Mouse (Mus musculus) yolk sac, embryonic 10.5 days (tissue): ENCODE measurements at regions not wholly inside any gene's neighbourhood (a gene's known extent, or its start where the extent isn't known, plus 50 kb on each side); places are given as distances from the start of the nearest gene placed in this dataset.

ENCODE experiments used
- DNase-seq: peaks from one replicate; pipeline ENCODE4 v3.0.0-alpha.2; 2017; ENCODE audit warnings: low spot score

- DNase-seq, result no peak
Measured at GRCm38 (mm10) chr1:77748483-77749465, 233.9 kb upstream of the Epha4 start.

- no peak for DNase-seq
Measured at GRCm38 (mm10) chr1:77732099-77732498, 217.2 kb upstream of the Epha4 start.

GRCm38 (mm10) chr1:77727561-77727960, 212.7 kb upstream of the Epha4 start:
- DNase-seq, result no peak

- no peak for DNase-seq
Measured at GRCm38 (mm10) chr1:77723246-77723645, 208.4 kb upstream of the Epha4 start.

- no peak for DNase-seq
Measured at GRCm38 (mm10) chr1:77720859-77721258, 206.0 kb upstream of the Epha4 start.

- no peak for DNase-seq
Measured at GRCm38 (mm10) chr1:77713001-77713400, 198.1 kb upstream of the Epha4 start.

GRCm38 (mm10) chr1:77708202-77709020, 193.5 kb upstream of the Epha4 start:
- DNase-seq, result no peak

- no peak for DNase-seq
Measured at GRCm38 (mm10) chr1:77695228-77696018, 180.5 kb upstream of the Epha4 start.

GRCm38 (mm10) chr1:77663345-77663744, 148.5 kb upstream of the Epha4 start:
- peak; percentile 2 for DNase-seq

GRCm38 (mm10) chr1:77660436-77660835, 145.5 kb upstream of the Epha4 start:
- no peak for DNase-seq

- DNase-seq, result no peak
Measured at GRCm38 (mm10) chr1:77637025-77637424, 122.1 kb upstream of the Epha4 start.

- DNase-seq, result no peak
Measured at GRCm38 (mm10) chr1:77629496-77630281, 114.8 kb upstream of the Epha4 start.

- DNase-seq, result no peak
Measured at GRCm38 (mm10) chr1:77628861-77629260, 114.0 kb upstream of the Epha4 start.

GRCm38 (mm10) chr1:77617490-77617889, 102.6 kb upstream of the Epha4 start:
- no peak for DNase-seq

- no peak for DNase-seq
Measured at GRCm38 (mm10) chr1:77600509-77600908, 85.6 kb upstream of the Epha4 start.

GRCm38 (mm10) chr1:77592649-77593048, 77.8 kb upstream of the Epha4 start:
- no peak for DNase-seq

GRCm38 (mm10) chr1:77592248-77592647, 77.4 kb upstream of the Epha4 start:
- DNase-seq, result no peak

- DNase-seq, result no peak
Measured at GRCm38 (mm10) chr1:77589423-77589822, 74.5 kb upstream of the Epha4 start.

- no peak for DNase-seq
Measured at GRCm38 (mm10) chr1:77585520-77585919, 70.6 kb upstream of the Epha4 start.

- DNase-seq, result no peak
Measured at GRCm38 (mm10) chr1:77568081-77568480, 53.2 kb upstream of the Epha4 start.

- no peak for DNase-seq
Measured at GRCm38 (mm10) chr1:77567657-77568056, 52.8 kb upstream of the Epha4 start.
